Mouse (Mus musculus) inflammation-experienced regulatory T-cells, adult 6 months (primary cell): ENCODE data around the gene Brpf3. TPM values are rescaled to one million over a fixed set of nuclear protein-coding genes. Genes with fewer than 3 reads are reported as not detected.

Experiments used
- ATAC-seq: one replicate; pipeline ENCODE4 v1.8.0; 2017
- polyA plus RNA-seq, 3 experiments: library from polyadenylated mRNA; unstranded; fragments of 100-300 nt; shearing (Covaris generic); gene quantifications; one replicate each; pipeline ENCODE4 v1.2.1; 2017

The Brpf3 gene
- polyA plus RNA-seq, 3 experiments from 2014 or later, result 3.0 to 4.1 (median 3.1) TPM

GRCm38 (mm10) chr17:28875316-28875715 is 74.4 kb downstream of the Brpf3 start:
- no peak for ATAC-seq

DNA sequence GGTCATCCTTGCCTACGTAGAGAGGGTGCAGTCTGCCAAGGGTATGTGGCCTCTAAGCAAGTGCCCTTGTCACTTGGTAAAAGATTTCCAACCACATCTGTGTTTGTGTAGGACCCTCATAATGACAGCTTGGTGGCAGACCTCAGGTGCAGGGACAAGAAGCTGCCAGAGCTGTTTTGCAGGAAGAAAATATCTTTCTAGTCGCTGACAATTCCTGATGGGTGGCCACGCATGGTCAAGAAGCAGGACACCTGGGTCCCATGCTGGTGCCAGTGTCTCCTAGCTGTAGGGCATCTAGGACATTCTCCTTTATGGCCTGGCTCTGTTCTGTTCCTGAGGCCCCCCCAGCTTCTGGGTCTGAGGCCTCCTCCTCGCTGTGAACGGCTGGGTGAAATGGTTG is 75.4 kb downstream of the Brpf3 start:
- no peak for ATAC-seq

GRCm38 (mm10) chr17:28876821-28877220 is 75.9 kb downstream of the Brpf3 start:
- ATAC-seq, result no peak

- no peak for ATAC-seq
Observed at GRCm38 (mm10) chr17:28879931-28880391, 79.1 kb downstream of the Brpf3 start.

- ATAC-seq, result peak; percentile 89
Observed at GRCm38 (mm10) chr17:28882316-28882715, 81.4 kb downstream of the Brpf3 start.

- ATAC-seq, result peak; percentile 48
Observed at GRCm38 (mm10) chr17:28882810-28883209, 81.9 kb downstream of the Brpf3 start.

DNA sequence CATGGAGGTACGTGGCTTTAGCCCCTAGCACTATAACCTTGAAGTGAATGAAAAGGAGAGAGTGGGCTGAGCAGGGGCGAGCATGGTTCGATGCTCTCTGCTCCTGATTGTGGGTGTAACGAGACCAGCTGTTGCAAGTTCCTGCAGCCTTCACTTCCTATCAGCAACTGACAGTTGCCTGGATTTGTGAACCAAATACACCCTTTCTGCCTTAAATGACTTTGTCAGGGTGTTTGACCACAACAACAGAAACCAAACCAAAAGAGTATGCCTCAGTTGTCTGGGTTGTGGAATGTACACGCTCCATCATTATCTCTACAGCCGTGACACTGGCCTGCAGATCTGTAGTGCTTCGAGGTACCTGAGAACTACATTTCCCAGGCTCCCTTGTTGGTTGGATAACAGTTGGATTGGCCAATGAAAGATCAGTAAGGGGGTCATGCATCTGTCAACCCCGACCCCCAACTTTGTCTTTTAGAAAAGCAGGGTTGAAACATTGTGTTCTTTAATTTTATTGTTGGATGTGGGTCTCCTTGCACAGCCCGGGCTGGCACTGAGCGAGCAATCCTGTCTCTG is 83.1 kb downstream of the Brpf3 start:
- no peak for ATAC-seq

DNA sequence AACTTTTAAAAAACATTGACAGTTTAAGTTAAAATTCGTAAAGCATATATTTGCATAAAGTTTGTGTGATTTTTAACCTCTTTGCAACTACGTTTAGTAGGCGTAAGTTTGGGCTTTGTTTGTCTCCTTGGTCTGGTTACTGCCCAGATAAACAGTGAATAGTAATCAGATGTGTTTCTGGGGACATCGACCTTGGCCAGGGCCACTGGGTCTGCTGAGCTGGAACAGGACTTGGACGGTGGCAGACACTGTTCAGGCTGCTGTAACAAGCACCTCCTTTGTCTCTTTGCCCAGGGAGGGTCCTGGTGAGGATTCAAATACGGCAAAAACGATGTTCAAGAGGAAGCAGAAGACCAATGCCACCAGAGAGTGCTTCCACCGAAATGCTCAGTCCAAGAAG is 84.3 kb downstream of the Brpf3 start:
- no peak for ATAC-seq

GRCm38 (mm10) chr17:28886266-28886665 is 85.4 kb downstream of the Brpf3 start:
- no peak for ATAC-seq

Other genes starting within 250 kb of the Brpf3 start
- not detected for gene Clps, start 240.3 kb upstream of the Brpf3 start, polyA plus RNA-seq
- 1 to 10 TPM; 1.0 to 2.0 (median 1.9) TPM for gene Lhfpl5, start 225.4 kb upstream of the Brpf3 start, polyA plus RNA-seq
- 100 to 1,000 TPM; 164 to 225 (median 209) TPM for gene Srpk1, start 178.4 kb upstream of the Brpf3 start, polyA plus RNA-seq
- under 1 TPM; 0.21 to 0.88 (median 0.87) TPM for gene Slc26a8, start 110.9 kb upstream of the Brpf3 start, polyA plus RNA-seq
- gene Mapk14, start 109.8 kb upstream of the Brpf3 start, polyA plus RNA-seq, result 10 to 100 TPM; 17.7 to 24.5 (median 24.2) TPM
- 10 to 100 TPM in 2 of 3 experiments, 1 to 10 TPM in 1; 6.0 to 13.5 (median 11.2) TPM for gene AC170998.1, start 75.0 kb upstream of the Brpf3 start, polyA plus RNA-seq
- gene Mapk13, start 31.8 kb upstream of the Brpf3 start, polyA plus RNA-seq, result not detected
- gene Pnpla1, start 57.3 kb downstream of the Brpf3 start, polyA plus RNA-seq, result not detected
- gene 4930539E08Rik, start 114.2 kb downstream of the Brpf3 start, polyA plus RNA-seq, result 1 to 10 TPM in 2 of 3 experiments, under 1 TPM in 1; 0.25 to 3.2 (median 2.7) TPM
- gene Pxt1, start 142.8 kb downstream of the Brpf3 start, polyA plus RNA-seq, result not detected
- 10 to 100 TPM; 34.6 to 46.0 (median 39.5) TPM for gene Kctd20, start 150.9 kb downstream of the Brpf3 start, polyA plus RNA-seq
- gene Stk38, start 206.9 kb downstream of the Brpf3 start, polyA plus RNA-seq, result 100 to 1,000 TPM; 155 to 250 (median 235) TPM
- 100 to 1,000 TPM; 296 to 519 (median 387) TPM for gene Srsf3, start 231.5 kb downstream of the Brpf3 start, polyA plus RNA-seq